Mouse (Mus musculus) bone marrow macrophage, adult 2 months (primary cell): ENCODE data around the gene Angptl4.
"Not testable (repeated sequence)": the region's sequence is repeated elsewhere in the genome, so short reads cannot be mapped to it uniquely, and the experiment has no call there.

Experiments used
- CTCF ChIP-seq: IDR thresholded peaks from 2 replicates; pipeline ENCODE4 v1.5.1; 2012; ENCODE audit warnings: low read depth, mild to moderate bottlenecking, low read length, moderate library complexity
- POLR2A ChIP-seq: IDR thresholded peaks from 2 replicates; pipeline ENCODE4 v1.6.1; 2012; ENCODE audit warnings: mild to moderate bottlenecking, low read depth, low read length, borderline replicate concordance

DNA sequence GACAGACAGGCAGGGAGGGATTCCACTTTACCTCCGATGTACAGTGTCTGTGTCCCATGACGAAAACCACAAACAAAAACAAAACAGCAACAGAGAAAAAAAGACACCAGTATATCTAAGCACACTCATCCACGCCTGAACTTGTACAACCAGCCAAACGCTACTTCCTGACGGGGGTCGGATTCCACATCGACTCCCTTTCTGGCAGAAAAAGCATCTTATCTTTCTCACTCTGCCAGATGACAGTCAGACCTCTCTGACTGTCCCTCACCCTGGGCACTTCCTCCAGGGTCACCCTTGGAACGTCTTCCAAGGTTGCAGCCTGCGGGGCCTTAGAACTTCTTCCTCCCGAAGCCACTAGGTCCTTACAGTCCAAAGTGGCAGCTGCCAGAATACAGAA is 48.1 kb downstream of the Angptl4 start:
- TF ChIP-seq CTCF, POLR2A: not testable (repeated sequence)
